Mouse (Mus musculus): ENCODE measurements at regions not wholly inside any gene's neighbourhood (a gene's known extent, or its start where the extent isn't known, plus 50 kb on each side); places are given as distances from the start of the nearest gene placed in this dataset.

DNA sequence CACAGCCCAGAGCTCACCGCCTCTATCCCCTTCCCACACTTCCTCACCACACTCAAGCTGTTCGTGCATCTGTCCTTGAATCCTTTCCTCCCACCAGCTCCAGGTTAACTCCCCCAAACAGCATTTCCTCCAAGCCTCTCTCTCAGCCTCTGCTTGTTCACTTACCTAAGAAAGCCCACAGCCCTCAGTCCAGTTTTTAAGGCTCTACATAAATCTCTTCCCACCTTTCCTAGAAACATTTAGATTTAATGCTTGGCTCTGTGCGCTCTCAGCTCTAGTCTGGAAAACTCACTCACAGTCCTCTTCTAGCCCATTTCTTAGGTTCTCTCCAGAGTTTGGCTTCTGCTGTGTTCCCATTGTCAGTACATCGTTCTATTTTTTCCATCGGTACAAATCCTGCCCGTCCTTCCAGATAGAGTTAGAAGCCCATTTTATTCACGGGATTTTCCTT is 242.9 kb upstream of the Adgrl2 start:
- no peak for DNase-seq (ENCODE audit: low spot score in 2 of 2)

DNA sequence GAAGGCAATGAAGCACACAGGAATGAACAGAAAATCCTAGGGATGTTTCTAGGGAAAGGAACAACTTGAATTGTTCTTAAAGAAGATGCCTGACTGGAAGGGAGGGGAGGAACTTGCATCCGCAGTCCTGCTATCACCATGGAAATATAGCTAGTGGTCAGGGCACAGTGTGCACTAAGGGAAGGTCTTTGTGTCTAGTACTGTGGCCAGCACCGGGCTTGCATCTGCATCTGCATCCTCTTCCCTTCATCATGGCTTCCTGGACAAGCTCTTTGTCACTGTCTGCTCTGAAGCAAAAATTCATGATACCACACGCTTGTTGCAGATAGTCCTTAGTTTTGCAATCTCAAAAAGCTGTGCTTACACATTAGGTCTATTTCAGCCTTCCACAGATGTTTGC is 241.0 kb upstream of the Adgrl2 start:
- no peak for DNase-seq (ENCODE audit: low spot score in 2 of 2)

DNA sequence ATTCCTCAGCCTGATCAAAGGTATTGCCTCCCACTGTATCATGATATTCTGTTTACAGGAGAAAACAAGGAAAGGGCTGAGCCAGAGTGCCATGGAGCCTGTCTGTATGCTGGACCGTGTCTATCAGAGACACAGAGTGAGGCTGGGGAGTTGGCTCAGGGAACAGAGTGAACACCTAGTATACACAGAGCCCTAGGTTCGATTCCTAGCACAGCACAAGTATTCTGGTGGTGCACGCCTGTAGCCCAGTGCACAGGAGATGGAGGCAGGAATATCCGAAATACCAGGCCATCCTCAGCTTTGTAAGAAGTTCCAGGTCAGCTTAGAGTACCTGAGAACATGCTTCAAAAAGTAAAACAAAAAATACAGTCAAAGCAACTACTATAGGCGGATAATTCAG is 237.2 kb upstream of the Adgrl2 start:
- DNase-seq (ENCODE audit: low spot score in 2 of 2) = no peak

DNA sequence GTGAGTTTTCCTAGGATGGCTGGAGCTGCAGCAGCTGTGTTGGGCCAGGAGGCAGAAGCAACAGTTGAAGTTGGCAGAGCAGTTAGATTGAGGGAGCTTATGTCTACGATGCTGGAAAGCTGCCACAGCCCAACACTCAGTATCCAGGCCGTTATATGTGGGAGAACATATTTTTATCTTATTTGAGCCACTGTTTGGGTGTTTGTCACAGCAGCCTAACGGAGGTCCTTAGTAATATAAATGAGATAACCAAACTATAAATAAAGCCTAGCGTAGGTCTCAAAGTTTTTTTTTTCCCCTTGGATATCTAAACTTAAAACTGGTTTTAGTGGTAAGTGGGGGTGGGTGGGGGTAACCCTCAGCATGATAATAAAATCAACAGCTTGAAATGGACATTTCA is 236.4 kb upstream of the Adgrl2 start:
- no peak for DNase-seq (ENCODE audit: low spot score in 2 of 2)

DNA sequence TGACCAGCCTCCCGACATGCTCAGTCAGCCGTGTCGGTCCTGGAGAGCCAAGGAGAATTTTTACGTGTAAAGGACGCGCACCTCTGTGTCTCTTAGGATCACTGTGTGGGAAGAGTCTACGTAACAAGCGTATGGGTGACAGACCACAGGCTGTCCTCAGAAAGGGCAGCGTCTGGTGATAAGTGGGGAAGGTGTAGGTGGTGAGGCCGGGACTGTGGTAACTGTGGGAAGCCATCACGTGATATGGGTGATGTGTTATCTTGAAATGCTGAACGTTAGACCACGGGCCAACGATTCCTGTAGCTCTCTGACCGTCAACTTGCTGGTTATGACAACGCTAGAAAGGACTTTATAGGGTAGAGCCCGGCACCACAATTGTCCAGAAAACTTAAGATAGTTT is 235.3 kb upstream of the Adgrl2 start:
- DNase-seq (ENCODE audit: low spot score in 2 of 2) = no peak

DNA sequence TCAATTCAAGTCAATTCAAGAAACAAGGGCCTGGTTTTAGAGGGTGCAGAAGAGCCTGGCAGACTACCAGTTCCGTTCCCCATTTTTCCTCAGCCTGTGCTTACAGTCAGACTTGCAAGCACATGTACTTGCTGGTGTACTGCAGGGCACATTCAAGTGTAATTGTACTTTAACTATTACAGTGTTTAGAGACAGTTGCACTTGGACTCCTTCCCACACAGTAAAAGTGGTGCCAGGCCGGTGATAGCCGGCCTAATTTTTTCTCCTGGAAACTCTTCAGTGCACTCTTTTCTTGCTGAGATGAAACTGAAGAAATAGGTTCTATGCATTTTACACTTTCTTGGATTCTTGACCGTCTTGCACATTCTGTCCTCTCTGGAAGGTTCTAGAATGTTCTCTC is 233.9 kb upstream of the Adgrl2 start:
- DNase-seq (ENCODE audit: low spot score in 2 of 2) = no peak

DNA sequence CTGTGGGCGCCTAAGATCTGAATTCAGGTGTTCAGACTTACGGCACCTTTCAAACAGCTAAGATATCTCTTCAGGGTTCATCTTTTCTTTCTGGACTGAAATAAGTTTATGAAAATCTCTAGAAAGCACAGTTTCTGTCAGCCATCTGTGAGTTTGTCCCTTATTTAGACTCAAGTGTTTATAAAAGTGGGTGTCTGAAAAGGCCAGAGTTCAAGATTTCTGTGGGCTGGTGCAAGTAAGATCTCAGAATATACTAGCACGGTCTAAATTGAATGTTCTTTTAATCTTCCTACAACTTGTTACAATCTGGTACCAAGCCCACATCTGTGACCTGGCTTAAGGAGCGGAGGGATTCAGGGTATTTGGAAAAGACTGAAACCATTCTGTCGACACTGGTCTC is 233.4 kb upstream of the Adgrl2 start:
- no peak for DNase-seq (ENCODE audit: low spot score in 2 of 2)

DNA sequence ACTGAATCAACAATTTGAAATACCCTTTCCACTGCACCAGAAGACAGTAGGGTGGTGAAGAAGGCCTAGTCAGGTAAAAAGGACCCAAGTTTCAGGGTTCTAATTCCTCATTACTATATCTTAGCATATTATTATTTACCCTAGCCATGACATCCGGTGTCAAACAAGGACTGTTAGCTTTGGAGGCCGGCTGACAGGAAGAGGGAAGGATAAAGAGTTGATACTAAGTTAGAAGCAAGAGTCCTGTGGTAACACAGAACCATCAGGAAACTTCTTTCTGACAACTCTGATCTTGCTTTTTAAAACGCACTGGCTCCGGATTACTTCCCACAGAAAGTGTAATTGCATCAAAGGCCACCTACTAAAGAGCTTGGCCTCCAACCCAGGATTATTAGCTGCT is 230.6 kb upstream of the Adgrl2 start:
- DNase-seq (ENCODE audit: low spot score in 2 of 2) = no peak

DNA sequence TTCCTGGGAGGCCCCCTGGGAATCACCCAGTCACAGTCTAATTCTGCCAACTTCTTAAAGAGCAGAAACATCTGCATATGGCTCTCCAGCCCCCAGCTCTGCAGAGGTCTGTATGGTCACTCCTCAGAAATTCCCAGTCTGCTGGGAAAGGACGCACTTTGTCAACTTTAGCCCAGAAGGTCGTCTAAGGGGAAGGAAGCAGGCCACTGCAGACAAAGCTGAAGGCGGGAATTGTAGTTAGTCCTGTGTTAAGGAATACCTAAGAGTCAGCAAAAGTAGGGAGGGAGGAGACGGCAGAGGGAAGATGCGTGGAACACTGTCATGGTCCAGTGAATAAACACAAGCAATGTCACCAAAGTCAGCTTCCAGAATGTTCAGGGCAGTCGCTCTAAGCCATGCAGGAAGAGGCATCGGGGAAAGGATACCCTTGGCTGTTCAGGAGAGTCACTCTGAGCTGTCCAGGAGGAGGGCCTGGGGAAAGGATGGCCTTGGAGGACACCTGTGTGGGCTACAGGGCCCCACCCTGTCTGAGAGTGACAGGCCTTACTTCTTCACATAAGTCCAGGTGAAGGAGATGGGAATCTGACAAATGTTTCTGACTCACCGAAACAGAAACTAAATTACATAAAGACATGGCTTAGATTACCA is 230.1 kb upstream of the Adgrl2 start:
- DNase-seq (ENCODE audit: low spot score in 2 of 2) = no peak

DNA sequence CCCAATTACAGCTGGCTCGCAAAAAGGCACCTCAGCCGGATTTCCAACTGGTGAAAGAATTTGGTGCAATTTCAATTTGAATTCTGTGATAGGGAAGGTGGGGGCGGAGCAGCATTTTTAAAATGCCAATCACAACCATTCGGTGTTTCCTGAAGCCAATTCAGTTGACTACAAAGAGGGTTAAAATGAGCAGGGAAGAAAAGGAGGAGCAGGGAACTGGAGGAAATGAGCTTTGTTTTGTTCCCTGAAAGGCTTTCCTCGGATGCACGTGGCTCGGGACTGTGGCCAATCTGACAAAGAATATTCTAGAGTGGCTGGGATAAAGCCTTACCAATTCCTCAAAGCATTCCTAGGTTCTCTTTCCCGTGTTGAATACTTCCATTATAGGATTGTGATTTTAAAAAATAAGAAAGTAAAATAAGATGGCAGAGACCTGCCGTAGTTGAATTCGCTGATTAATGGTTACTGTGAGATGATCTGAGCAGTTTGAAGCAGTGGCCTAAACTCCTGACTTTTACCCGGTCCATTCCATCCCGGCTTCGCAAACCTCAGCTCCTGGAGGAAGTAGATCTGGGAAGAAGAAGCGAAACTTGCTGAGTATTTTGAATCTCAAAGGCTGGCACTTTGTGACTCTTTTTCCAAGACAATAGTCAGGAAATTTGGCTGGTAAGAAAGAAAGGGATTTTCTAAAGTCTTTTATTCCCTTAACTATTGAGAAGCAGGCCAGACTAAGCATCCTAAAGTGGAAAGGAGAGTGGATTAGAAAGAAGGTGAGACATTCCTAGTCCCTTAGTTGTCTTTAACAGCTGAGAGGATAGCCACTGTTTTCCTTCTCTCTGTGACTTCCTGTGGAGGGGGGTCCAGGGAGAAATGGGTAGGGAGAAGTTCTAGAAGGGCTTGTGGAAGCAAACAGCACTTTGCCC is 229.3 kb upstream of the Adgrl2 start:
- DNase-seq (ENCODE audit: low spot score in 2 of 2) = no peak

DNA sequence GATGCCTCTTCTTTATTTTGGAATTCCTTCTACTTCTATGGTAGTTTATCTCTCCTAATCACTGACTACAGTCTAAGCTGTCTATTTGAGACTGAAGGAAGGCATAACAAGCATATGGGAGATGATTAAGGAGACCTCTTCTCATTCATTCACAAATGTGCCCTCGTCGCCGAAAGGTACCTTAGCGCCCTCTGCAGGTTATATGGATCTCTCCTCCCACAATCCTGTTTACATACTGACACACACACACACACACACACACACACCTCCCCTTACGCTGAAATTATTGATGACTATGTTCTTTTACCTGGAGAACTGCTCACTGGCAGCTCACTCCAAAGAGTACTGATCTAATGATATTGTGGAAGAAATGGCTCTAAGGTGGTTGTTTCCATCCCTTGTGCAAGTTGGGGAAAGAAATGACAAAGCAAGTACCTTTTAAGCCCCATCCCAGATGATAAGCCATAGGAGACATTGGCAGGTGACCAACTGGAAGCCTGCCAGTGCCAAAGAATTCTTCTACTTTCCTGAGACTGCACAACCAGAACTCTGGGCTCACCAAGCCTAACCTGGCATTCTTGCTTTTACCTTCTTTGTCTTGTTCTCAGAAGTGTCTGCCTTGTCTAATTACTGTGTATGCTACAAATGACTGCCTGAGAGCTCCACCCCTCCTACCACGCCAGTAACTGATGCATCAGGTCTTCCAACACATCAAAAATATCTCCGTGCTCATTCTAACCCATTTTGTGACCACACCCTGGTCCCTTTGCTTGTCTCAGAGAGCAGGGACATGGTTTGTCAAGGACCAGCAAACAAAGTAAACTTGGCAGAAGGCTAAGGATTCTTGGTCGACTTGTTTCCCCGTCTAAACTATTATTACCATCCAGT is 227.8 kb upstream of the Adgrl2 start:
- no peak for DNase-seq (ENCODE audit: low spot score in 2 of 2)

DNA sequence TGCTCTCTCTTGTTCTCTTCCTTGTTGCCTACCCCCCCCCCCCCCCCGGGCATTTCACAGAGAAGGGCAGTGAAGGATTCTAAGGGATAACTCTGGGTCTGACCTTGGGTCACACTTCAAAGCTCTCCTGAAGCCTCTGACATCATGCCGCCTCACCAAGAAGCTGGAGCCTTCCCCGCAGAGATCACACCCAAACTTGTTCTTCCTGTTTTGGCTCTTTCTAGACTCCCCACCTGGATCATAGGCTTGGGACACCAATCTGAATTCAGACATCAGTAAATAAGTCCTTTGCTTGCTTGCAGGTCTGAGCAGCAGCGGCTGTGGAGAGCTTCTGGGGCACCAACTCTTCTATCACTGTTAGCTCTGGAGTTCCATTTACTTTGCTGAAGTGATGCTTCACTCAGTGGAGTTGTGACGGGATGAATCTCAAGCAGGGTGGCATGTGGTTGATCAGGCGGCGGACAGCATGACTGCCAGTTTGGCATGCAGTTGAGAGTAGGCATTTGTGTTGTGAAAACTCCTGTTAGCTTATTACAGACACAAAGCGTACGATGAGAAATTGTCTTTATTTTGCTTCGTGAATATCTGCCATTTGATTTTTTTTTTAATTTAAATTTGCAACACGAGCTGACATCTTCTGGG is 226.5 kb upstream of the Adgrl2 start:
- DNase-seq (ENCODE audit: low spot score in 2 of 2) = no peak

DNA sequence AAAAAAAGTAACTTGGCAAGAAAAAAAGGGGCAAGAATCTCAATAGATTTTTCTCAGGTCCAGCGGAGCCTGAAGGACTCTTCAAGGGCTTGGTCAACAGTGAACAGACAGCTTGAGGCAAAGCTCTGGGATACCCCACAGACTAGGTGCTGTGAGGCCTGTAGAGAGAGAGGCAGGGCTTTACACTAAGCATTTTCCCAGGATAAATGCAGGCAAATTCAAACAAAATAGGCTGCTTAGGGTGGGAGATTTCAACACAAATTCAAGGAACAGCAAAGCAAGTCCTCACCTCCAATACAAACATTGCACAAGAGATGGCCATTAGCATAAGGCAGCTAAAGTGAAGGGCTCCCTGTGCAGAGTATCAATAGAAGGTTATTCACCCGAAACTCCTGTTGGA is 225.3 kb upstream of the Adgrl2 start:
- DNase-seq (ENCODE audit: low spot score in 2 of 2) = no peak

DNA sequence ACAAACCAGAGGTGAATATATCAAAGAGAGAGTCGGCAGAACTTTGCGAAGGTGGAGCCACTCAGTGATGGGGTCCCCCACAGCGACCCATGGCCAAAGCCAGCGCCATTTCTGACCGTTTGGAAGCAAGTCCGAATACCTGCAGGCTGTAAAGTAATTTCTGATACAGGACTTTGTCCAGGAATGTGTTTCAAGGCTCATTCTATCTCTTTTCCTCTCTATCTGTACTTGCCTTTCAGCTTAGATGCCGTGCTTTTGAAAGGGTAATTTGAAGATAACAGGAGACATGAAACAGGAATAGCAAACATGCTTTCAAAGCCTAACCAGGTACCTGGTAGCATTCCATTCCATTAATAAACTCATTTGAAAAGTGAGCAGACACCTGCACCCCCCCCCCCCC is 221.6 kb upstream of the Adgrl2 start:
- DNase-seq (ENCODE audit: low spot score in 2 of 2) = no peak

DNA sequence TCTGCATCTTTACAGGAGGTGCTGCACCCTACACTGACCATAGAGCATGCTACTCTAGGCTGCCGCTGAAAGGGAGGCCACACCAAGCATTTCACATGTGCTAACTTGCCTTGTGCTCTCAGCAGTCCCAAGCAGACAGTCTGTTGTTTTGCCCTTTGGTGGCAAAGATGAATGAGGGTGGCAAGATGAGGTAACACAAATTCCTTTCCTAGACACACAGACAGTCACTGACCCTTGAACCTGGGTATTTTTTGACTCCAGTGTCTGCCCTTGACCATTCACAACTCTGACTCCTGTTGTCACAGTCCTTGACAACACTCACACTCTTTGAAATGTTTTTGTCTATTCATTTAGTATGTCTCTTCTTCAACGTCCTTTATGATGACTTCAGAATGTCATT is 218.9 kb upstream of the Adgrl2 start:
- DNase-seq (ENCODE audit: low spot score in 2 of 2) = no peak

DNA sequence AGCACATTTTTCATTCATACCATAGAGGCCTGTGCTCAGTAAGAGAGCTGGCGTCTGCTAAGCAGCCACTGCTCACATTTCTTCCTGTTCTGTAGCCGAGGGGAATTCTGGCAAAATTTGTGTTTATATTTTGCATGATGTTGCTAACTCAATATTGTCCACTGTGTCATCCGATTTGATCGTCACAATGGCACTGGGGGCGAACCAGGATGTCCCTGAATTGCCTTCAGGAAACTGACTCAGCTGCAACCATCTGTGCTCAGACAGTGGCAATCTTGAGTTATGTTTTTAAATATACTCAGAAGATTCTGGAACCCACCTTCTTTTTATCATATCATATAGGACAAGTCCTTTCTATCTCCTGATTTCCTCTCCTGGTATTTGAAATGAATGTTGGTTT is 213.1 kb upstream of the Adgrl2 start:
- DNase-seq (ENCODE audit: low spot score in 2 of 2) = no peak

DNA sequence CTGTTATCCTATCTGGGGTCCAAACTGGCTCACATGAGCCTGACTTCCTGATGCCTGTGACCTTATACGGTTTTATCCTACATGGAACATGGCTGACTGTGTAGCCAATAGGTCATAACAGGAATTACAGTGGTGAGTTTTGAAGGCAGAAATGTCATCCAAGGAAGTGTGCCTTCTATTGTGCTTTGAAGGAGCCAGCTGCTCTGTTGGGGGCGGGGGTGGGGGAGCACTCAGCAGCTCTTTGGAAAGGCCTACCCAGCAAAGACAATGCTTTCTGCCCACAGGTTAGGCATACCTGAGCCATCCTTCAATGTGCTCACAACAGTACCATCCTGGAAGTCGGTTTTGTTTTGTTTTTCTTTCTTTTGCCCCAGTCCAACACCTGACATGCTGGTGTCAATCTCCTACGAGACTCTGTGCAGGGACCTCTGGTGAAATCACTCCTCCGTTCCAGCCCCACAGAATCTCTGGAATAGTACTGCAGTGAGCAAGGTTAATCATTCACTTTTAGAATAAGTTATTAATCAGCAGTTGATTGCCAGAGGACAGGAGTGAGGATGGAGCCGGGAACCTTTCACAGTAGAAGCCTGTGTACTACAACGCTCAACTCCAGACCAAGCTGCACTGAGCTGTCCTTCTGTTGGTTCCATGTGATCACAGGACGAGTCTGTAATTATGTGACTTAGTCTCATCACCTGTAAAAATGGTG is 206.3 kb upstream of the Adgrl2 start:
- DNase-seq (ENCODE audit: low spot score in 2 of 2) = no peak

DNA sequence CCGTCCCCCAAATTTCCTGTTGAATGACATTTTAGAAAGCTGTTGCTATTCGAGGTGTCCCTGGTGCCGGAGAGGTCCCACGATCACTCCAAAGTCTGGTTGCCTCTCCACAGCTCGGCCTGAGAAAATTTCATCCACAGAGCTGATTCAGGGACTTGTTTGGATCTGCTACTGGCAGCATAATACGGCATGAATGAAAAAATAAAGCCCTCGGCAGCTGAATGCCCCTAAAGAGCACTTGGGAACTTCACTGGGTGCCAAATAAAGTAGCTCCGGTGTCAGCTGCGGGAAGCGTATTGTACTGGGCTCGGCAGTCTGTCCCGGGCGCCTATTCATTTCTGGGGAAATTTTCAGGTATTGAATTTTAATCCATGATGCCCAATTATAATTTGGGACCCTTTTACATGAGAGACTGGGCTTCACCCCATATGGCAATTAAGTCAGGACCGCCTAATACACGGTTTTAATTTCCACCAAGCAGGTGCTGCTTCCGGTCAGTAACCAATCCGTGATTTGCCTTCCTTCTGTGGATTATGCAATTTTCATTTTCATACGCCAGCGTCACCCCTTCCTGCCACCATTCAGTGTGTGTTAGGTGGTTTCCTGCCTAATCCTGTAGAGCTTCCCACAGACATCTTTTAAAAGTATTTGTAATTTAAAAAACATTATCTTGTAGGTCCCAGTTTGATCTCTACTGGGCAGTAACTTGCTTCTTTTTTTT is 200.7 kb upstream of the Adgrl2 start:
- no peak for DNase-seq (ENCODE audit: low spot score in 2 of 2)

DNA sequence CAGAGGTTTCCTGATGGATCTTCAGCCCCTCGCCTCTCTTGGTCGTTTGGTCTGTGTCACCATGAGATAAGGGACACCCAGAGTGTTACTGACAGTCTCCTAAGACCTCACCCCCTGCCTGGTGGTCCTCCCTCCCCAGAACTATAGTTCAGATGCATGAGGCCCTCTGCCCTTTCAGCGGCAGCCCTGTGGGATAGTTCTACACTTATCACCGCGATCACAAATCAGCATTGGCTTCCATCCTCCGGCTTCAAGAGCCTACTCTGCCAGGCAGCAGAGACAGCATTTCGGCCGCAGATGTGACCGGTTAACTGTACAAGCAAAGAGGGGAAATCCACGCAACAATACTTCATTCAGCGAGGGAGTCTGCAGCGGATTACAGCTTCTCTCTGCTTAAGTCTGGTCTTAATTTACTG is 193.8 kb upstream of the Adgrl2 start:
- DNase-seq (ENCODE audit: low spot score in 2 of 2) = no peak

DNA sequence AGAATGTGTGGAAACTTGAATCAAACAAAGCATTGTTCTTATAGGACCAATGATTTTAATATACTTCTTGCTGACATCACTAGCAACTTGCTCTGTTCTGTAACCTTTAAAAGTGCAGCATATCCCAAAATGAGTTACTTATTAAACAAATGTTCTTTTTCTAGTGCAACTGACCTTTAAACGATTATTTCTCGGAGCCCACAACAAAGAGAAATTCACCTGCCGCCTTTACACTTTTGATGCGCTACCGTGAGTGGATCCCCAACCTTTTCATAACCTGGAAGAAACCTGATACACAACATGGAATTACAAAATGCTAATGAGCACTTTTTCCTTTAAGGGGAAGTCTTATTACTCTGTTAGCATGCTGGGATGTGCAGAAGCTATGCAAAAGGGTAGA is 191.7 kb upstream of the Adgrl2 start:
- DNase-seq (ENCODE audit: low spot score in 2 of 2) = no peak
